Mouse (Mus musculus): ENCODE data around the gene Ggct.

DNA sequence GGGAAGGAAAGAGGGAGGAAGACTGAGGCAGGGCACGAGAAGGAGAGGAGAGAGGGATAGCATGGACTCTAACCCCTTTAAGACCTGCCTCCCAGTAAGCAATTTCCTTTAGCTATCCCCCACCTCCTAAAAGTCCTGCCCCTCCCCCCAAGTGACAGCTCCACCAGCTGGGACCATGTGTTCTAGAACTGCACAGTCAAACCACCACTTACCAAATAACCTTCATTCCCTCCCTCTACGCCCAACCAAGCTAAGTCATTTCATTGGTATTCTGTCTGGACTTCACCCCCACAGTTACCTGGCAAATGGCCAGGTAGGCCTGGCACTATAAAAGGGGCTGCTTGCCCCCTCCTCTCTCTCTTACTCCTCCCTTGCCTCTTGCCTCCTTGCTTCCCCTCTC, 34.9 kb upstream of the Ggct start:
- TF ChIP-seq CTCF (IDR thresholded peaks at IDR 0.05; ENCODE audit: low read depth, low read length): no peak
- TF ChIP-seq POLR2A (IDR thresholded peaks at IDR 0.05; ENCODE audit: extremely low read depth, insufficient read depth, low read length): no peak
